Mouse (Mus musculus) urinary bladder, postnatal 36 days (tissue): ENCODE data around the gene Adck2.

Source experiments
- DNase-seq, 2 experiments: peaks; one replicate each; pipeline ENCODE4 v3.0.0; 2022; ENCODE audit warnings: low spot score in 2 of 2, mixed read lengths in 1 of 2

The Adck2 gene

DNA sequence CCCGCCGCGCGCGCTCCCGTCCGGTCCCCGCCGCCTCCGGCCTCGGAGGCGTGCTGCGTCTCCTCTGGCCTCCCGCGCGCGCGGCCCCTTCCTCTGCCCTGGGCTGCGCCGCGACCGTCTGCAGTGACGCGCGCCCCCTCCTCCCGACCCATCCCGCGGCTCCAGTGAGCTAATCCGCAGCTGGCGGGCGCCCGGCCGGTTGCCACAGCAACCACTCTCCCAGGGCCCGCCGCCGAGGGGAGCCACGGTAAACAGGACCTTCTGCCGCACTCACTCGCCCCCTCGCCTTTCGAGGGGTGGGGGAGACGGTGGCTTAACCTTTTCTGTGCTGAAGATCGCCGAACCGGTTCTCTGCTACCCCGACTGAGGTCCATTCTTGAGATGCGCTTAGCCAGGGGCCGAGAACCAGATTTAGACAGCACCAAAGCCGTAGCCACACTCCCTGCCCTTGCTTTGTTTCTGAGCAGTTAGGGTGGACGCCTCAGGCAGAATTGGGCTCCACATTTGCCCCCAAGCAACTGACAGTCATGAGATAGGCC lies 15.9 kb upstream of the Adck2 start, which contains the start of gene Dennd2a:
Gene Dennd2a, minus strand, starts transcription at position 145 of the 539 bp plus-strand sequence.
- DNase-seq, result peak; percentile 40 to 66

DNA sequence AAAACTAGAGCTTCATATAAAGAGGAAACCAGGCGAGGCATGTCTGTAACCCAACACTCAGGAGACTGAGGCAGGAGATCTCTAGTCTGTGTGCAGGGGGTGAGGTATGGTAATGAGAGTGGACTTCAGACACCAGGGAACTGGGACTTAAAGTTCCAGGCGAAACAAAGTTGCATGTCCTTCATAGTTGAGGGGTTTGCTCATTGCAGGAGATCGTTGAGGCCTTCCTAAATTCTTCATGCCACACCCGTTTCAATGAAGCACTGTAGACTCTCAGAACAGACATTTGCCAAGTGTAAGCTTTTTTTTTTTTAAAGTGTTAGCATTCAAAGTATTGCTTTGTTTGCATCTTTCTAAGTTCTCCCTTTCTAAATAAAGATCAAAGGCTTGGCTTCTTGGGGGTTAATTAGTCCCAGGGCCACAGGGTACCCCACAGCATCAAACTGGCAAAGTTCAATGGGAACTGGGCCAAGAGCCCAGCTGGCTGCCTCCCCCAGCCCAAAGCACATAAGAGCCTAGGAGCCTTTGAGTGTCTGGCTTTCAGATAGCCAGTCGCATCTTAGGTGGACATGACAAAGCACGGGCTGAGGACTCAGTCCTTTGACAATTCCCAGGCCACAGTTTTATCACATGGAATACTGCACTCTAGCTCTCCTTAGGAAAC lies 14.3 kb upstream of the Adck2 start:
- DNase-seq, result no peak

GRCm38 (mm10) chr6:39562166-39563015 lies 11.3 kb upstream of the Adck2 start:
- DNase-seq, result peak; percentile 68 to 79

DNA sequence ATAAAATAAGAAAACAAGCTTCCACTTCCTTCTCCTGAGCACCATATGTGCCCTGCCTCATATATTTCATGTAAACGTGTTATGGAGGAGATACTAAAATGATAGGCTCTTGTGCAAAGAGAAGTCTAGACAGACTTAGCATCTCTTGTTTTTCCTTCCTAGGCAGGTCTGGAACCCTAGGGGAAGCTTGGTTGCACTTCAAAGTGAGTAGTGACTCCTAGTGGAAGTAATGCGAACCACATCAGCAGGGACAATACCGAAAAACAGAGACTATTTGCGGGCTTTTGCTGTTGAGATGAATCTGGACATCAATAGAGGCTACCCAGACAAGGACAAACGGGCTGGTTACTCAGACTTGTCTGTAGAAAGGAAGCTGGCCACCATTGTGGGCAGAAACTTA lies 6.1 kb upstream of the Adck2 start:
- DNase-seq, result no peak

GRCm38 (mm10) chr6:39570426-39570825 lies 3.2 kb upstream of the Adck2 start:
- DNase-seq, result no peak

DNA sequence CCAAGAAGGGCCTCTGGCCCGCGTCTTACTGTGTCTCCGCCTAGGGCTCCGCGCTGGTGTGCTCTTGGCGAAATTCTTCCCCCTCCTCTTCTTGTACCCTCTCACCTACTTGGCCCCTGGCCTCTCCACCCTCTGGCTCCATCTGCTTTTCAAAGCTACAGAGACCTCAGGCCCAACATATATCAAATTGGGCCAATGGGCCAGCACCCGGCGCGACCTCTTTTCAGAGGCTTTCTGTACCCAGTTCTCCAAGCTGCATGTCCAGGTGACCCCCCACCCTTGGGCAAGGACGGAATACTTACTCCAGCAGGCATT lies 839 bp downstream of the Adck2 start:
- peak in 1 of 2 experiments; percentile 31 for DNase-seq

DNA sequence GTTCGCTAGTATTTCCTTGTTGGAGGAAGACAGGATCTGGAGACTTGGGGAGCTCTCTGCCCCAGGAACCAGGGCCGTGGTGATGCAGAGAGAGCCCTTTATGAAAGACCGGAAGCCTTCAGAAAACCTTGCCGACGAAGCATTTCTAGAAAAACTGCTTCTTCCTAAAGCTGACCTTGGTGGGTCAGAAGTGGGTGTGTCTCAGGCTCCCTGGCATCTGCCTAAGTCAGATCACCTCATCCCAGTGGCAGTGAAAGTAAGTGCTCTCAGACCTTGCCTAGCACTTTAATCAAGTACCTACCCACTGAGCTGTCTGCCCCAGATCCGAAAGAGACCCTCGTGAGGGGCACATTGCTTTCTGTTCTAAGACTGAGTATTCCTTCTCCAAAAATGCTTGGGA lies 1.3 kb downstream of the Adck2 start:
- DNase-seq, result no peak

DNA sequence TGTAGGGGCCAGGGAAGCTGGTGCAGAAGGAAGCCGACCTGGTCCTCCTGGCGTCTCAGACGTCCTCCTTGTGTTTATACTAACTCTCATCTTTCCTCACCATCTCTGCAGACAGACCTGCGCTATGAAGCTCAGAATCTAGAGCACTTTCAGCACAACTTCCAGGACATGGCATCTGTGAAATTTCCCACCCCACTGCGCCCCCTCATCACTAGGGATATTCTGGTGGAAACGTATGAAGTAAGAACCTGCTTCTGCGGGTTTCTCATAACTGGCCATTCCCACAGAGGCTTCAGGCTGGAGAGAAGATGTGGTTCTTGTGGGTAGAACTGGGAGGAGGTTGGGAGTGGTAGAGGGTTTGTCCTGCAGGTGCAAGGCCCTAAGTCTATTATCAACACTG lies 5.9 kb downstream of the Adck2 start:
- DNase-seq, result no peak

- DNase-seq, result no peak
Measured at GRCm38 (mm10) chr6:39580558-39580957, 6.9 kb downstream of the Adck2 start.

DNA sequence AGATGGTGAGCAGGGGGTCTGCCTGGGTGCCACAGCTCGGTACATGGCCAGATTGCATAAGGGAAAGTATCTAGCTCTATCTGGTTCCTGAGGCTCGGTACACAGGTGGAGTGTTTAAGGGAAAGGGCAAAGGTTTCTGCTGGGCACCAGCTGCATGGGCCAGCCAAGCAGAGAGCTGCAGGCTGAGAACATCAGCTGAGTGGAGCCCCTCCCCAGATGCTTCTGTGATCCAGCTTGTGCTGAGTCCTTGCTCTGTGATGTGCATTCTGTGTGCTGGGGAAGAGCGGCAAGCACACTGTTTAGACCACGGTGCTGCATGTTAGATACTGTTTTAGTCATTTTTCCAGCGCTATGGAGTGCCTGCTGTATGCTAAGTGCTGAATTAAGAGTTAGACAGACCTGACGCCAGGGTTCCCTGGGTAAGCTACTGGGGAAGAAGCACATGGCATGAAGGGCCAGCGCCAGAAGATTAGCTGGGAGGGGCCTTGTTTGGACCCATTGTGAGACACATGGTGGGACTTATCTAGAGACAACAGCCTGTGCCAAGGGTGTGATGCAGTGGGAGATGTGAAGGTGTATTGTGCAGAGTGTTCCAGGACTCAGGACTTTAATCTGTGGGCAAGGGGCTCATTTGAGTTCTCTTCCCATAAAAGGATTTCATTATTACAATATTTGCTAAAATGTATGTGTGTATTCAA lies 7.6 kb downstream of the Adck2 start:
- no peak for DNase-seq

DNA sequence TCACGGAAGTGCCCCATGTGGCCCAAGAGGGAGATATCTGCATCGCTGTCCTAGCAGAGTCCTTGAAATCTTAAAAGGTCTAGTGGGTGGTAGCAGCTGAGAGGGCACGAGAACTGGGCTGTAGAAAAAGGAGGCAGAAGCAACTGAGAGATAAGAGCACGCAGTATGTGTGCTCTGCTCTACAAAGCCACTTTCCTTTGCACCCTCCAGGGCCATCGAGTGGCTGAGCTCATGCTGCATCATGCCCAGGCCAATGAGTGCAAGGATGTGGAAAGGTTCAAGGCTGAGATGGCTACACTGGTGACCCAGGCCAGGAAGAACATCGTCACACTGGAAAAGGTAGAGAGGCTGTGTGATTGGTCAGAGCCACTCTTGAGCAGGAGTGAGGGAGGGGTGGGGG lies 11.8 kb downstream of the Adck2 start, which contains the start of gene Gm42420:
Gene Gm42420, plus strand, starts transcription at position 237 of the 400 bp plus-strand sequence.
- no peak for DNase-seq

- DNase-seq, result no peak
Measured at GRCm38 (mm10) chr6:39591481-39591880, 17.8 kb downstream of the Adck2 start.

GRCm38 (mm10) chr6:39592401-39593214 lies 18.9 kb downstream of the Adck2 start, which contains the start of gene Ndufb2:
Gene Ndufb2 (plus strand): TSS chr6:39592574.
- DNase-seq, result peak; percentile 94

DNA sequence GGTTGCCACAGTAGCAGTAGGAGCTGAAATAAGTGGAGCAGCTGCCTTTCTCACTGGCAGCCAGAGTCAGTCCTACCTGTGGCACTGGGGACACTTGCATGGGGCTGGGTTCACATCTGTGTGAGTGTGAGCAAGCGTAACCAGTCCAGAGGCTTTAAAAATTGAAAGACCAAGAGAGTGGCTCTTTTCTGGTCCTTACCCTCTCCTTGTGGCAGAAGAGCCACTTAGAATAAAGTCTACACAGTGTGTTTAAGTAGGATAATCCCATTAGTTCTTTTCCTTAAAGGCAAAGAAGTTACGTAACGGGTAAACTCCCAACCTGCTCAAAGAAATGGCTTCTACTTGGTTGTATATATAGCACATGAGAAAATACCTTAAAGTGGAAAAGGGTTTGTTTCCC lies 27.2 kb downstream of the Adck2 start:
- no peak for DNase-seq

DNA sequence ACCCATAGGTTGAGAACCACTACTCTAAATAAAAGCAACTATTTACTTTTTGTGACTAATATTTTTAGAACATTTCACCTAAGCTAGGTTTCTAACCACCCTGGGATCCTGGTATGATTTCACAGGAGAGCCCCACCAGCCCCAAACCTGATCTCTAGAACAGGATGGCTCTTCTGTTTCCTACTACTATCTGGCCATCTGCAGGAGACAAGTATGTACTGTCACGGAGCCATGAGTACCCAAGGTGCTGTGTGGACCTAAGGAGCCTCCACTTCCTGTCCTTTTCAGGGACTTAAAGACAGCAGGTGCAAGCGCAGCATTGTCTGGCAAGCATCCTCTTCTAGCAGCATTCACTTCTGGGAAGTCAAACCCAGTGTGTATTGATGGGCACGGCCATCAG lies 28.2 kb downstream of the Adck2 start:
- no peak for DNase-seq

DNA sequence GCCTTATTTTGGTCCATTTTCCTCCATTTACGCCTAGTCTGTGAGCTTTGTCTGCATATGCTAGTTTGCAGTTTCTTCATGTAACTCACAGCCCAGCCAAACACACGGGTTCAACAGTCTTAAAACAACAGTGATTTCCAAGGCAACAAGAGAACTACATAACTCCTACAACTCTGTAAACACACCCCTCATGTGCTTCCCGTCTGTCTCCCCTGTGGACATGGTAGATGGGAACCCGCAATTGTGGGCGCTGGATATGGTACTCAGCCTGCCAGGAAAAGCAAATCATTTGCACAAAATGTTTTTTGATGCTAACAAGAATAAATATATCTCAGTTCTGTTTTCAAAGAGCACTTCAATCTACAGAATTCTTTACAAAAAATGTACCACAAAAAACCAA lies 30.9 kb downstream of the Adck2 start:
- no peak for DNase-seq

- no peak for DNase-seq
Measured at GRCm38 (mm10) chr6:39606056-39606455, 32.4 kb downstream of the Adck2 start.

- no peak for DNase-seq
Measured at GRCm38 (mm10) chr6:39606862-39607261, 33.2 kb downstream of the Adck2 start.

GRCm38 (mm10) chr6:39607365-39607764 lies 33.7 kb downstream of the Adck2 start:
- DNase-seq, result no peak

DNA sequence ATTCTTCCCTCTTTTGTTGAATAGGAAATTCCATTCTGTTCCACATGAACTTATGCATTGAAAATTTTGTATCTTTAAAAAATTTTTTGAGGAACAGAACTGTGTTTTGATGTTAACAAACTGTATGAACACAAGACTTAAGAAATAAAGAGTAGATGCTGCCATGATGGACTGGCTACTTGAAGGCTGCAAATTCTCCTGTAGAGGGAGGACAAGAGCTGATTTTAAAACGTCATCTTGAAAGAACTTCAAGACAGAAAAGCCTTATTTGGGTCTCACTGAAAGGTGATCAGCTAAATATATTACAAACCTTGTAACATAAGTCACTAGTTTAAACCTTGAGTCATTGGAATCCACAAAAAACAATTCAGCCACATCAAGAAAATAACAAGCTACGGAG lies 36.5 kb downstream of the Adck2 start:
- no peak for DNase-seq

GRCm38 (mm10) chr6:39611296-39611695 lies 37.6 kb downstream of the Adck2 start:
- no peak for DNase-seq
